Mouse (Mus musculus) hematopoietic stem cell, adult 5-6 weeks (primary cell): Measurements from ENCODE around the gene Ces4a. TPM values are rescaled to one million over a fixed set of nuclear protein-coding genes. Genes with fewer than 3 reads are reported as not detected.
"Not testable (repeated sequence)": the region's sequence is repeated elsewhere in the genome, so short reads cannot be mapped to it uniquely, and the experiment has no call there.

Source experiments
- ATAC-seq, 2 experiments: fragments of 125-278 bp in 1 of 2; replicated peaks in 1 of 2; 2 replicates each; pipeline ENCODE4 v1.8.0; 2016 to 2017; ENCODE audit warnings: inconsistent platforms in 2 of 2, mild to moderate bottlenecking in 2 of 2, moderate number of reproducible peaks in 2 of 2, low read depth in 1 of 2, moderate TSS enrichment in 1 of 2; ENCODE audit not compliant: low FRiP score in 2 of 2, poor library complexity in 2 of 2, severe bottlenecking in 2 of 2, insufficient read depth in 1 of 2, low TSS enrichment in 1 of 2
- total RNA-seq: library from RNA; stranded (forward); fragments of 172-1452, 232-1000 nt; gene quantifications from 2 replicates; pipeline ENCODE4 v1.2.3, GENCODE M21; 2017

Gene Ces4a
- total RNA-seq, 1 experiment from 2014 or later = not detected

- no peak for ATAC-seq
These were observed 32.8 kb downstream of the Ces4a start for GRCm38 (mm10) chr8:105164272-105164902.

GRCm38 (mm10) chr8:105165191-105165590 lies 33.6 kb downstream of the Ces4a start:
- no peak for ATAC-seq

- ATAC-seq = no peak
These were observed 35.5 kb downstream of the Ces4a start for GRCm38 (mm10) chr8:105167116-105167515.

GRCm38 (mm10) chr8:105169582-105169981 lies 38.0 kb downstream of the Ces4a start:
- ATAC-seq = no peak

- peak; percentile 23 to 38 for ATAC-seq
These were observed 38.4 kb downstream of the Ces4a start for GRCm38 (mm10) chr8:105170041-105170380.

- peak; percentile 95 to 96 for ATAC-seq
These were observed 38.9 kb downstream of the Ces4a start, which contains the start of gene Cbfb for GRCm38 (mm10) chr8:105170381-105171115. Gene Cbfb (plus strand): TSS chr8:105170674.

GRCm38 (mm10) chr8:105171116-105172002 lies 39.8 kb downstream of the Ces4a start:
- ATAC-seq = peak in 1 of 2 experiments; percentile 54; a peak in 2 of 4 replicates

- peak in 1 of 2 experiments; percentile 33; a peak in 1 of 4 replicates for ATAC-seq
These were observed 40.4 kb downstream of the Ces4a start for GRCm38 (mm10) chr8:105172003-105172362.

- not testable (repeated sequence) for ATAC-seq
These were observed 43.7 kb downstream of the Ces4a start for GRCm38 (mm10) chr8:105175287-105175686.

- no peak for ATAC-seq
These were observed 46.7 kb downstream of the Ces4a start for GRCm38 (mm10) chr8:105178211-105178800.

- ATAC-seq = no peak
These were observed 50.6 kb downstream of the Ces4a start for GRCm38 (mm10) chr8:105182201-105182600.

- ATAC-seq = no peak
These were observed 54.9 kb downstream of the Ces4a start for GRCm38 (mm10) chr8:105186467-105187005.

GRCm38 (mm10) chr8:105192182-105192581 lies 60.6 kb downstream of the Ces4a start:
- no peak for ATAC-seq

Other genes starting within 250 kb of the Ces4a start
- not detected in 2 replicates for gene Ces2e, start 205.5 kb upstream of the Ces4a start, total RNA-seq
- gene Ces2f, start 184.4 kb upstream of the Ces4a start, total RNA-seq = not detected in 2 replicates
- 2.5 and 15.4 TPM in 2 replicates for gene Ces2g, start 170.1 kb upstream of the Ces4a start, total RNA-seq
- not detected in 2 replicates for gene Ces2h, start 130.9 kb upstream of the Ces4a start, total RNA-seq
- gene Ces3a, start 83.2 kb upstream of the Ces4a start, total RNA-seq = not detected in 2 replicates
- gene Ces3b, start 48.0 kb upstream of the Ces4a start, total RNA-seq = not detected in 2 replicates
- gene Cbfb, start 38.9 kb downstream of the Ces4a start, total RNA-seq = 204 and 237 TPM in 2 replicates
- 15.1 and 15.7 TPM in 2 replicates for gene D230025D16Rik, start 93.3 kb downstream of the Ces4a start, total RNA-seq
- gene B3gnt9, start 123.4 kb downstream of the Ces4a start, total RNA-seq = 0.50 TPM in 1 of 2 replicates, not detected in the other
- gene Tradd, start 132.8 kb downstream of the Ces4a start, total RNA-seq = 17.6 and 20.2 TPM in 2 replicates
- 4.1 and 4.9 TPM in 2 replicates for gene Fbxl8, start 132.8 kb downstream of the Ces4a start, total RNA-seq
- gene Hsf4, start 138.0 kb downstream of the Ces4a start, total RNA-seq = 0.19 TPM in 1 of 2 replicates, not detected in the other
- gene Nol3, start 144.3 kb downstream of the Ces4a start, total RNA-seq = 0.30 and 0.31 TPM in 2 replicates
- 3.4 and 4.5 TPM in 2 replicates for gene 4931428F04Rik, start 158.1 kb downstream of the Ces4a start, total RNA-seq
- gene Exoc3l, start 164.3 kb downstream of the Ces4a start, total RNA-seq = 1.2 and 4.0 TPM in 2 replicates
- gene E2f4, start 165.9 kb downstream of the Ces4a start, total RNA-seq = 34.3 and 55.3 TPM in 2 replicates
- 3.5 and 4.6 TPM in 2 replicates for gene Elmo3, start 173.8 kb downstream of the Ces4a start, total RNA-seq
- gene Lrrc29, start 194.5 kb downstream of the Ces4a start, total RNA-seq = 0.65 and 2.6 TPM in 2 replicates
- 28.1 and 63.6 TPM in 2 replicates for gene Tmem208, start 194.6 kb downstream of the Ces4a start, total RNA-seq
- 5.1 and 6.4 TPM in 2 replicates for gene Fhod1, start 216.2 kb downstream of the Ces4a start, total RNA-seq
- gene Slc9a5, start 217.0 kb downstream of the Ces4a start, total RNA-seq = 0.35 and 1.4 TPM in 2 replicates
- 0.31 TPM in 1 of 2 replicates, not detected in the other for gene Plekhg4, start 241.5 kb downstream of the Ces4a start, total RNA-seq